Mouse (Mus musculus) lung, postnatal 0 days (tissue): ENCODE data around the gene Cic.

ENCODE experiments used
- CTCF ChIP-seq: IDR thresholded peaks from 2 replicates; pipeline ENCODE4 v1.5.1; 2016; ENCODE audit warnings: antibody characterized with exemption, mild to moderate bottlenecking
- EP300 ChIP-seq: IDR thresholded peaks from 2 replicates; pipeline ENCODE4 v1.6.1; 2016; ENCODE audit warnings: antibody characterized with exemption, mild to moderate bottlenecking, control low read depth

GRCm38 (mm10) chr7:25339329-25339728 lies 71.8 kb downstream of the Cic start:
- no peak for TF ChIP-seq EP300
- TF ChIP-seq CTCF, result no peak
